Mouse (Mus musculus) v-Abl transformed pro-B cells (cell line): ENCODE measurements at regions not wholly inside any gene's neighbourhood (a gene's known extent, or its start where the extent isn't known, plus 50 kb on each side); places are given as distances from the start of the nearest gene placed in this dataset.

Experiments
- in situ Hi-C, 2 experiments: fragments of 400-800 bp; cut with MboI; formaldehyde crosslinking; loops; one replicate each; pipeline ENCODE4 v1.15.1; 2025; ENCODE audit not compliant: unreplicated experiment in 2 of 2

- in situ Hi-C loops = no loop called here
Observed at GRCm38 (mm10) chr13:69182478-69182877, 183.1 kb upstream of the Adcy2 start.

GRCm38 (mm10) chr13:69190661-69191060 is 191.3 kb upstream of the Adcy2 start:
- in situ Hi-C loops = no loop called here

DNA sequence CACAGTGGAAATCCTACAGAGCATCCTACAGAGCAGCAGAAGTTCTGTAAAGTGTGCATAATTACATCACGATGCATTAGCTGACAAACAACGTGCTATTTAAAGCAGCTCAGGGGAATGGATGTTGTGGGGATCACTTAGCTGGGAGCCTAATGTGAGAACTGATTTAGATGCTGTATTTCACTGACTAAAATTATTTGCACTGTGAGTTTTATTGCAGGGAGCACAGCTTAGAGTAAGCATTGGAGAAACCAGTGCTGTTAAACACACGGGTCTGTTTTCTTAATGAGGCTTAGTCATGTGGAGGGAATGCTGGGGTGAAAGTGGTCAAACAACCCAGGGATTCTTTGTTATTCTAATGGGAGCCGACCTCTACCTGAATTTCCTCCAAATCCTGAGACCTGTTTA is 197.1 kb upstream of the Adcy2 start:
- in situ Hi-C loops = no loop called here

- in situ Hi-C loops = no loop called here
Observed at GRCm38 (mm10) chr13:69207741-69208568, 208.6 kb upstream of the Adcy2 start.

GRCm38 (mm10) chr13:69208569-69208881 is 209.2 kb upstream of the Adcy2 start:
- in situ Hi-C loops = no loop called here

DNA sequence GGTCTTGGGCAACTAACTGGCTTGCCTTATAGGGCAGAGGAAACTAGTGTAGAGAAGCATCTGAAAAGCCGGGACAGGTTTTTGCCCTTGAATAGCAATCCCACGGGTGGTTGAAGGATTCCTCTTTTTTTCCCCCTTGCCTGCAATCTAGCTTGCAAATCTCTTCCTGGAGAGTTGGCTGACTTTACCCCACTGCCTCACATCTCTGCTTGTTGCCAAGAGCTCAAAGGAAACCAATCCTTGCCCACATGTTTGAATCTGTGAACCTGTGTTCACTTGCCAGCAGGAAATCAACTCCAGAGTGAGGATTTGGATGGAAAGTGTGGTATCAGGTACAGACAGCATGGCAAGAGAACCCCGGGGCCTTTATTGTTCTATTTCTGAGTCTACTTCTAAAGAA is 217.2 kb upstream of the Adcy2 start:
- in situ Hi-C loops = no loop called here

- in situ Hi-C loops = no loop called here
Observed at GRCm38 (mm10) chr13:69220425-69220824, 221.1 kb upstream of the Adcy2 start.

DNA sequence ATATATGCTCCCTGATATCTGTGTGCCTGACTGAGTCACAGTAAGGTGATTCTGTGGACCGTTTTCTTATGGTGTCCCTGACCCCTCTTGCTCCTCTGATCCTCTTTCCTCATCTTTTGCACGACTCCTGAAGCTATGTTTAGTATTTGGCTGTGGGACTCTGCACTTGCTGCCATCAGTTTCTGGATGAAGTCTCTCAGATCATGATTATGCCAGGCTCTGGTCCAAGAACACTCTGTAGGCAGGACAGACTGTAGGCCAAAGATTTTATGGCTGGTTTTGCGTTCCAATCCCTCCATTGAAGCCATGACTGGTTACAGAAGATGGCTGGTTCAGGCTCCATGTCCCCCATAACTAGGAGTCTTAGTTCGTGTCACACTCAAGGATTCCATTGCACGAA is 227.2 kb upstream of the Adcy2 start:
- in situ Hi-C loops = no loop called here

DNA sequence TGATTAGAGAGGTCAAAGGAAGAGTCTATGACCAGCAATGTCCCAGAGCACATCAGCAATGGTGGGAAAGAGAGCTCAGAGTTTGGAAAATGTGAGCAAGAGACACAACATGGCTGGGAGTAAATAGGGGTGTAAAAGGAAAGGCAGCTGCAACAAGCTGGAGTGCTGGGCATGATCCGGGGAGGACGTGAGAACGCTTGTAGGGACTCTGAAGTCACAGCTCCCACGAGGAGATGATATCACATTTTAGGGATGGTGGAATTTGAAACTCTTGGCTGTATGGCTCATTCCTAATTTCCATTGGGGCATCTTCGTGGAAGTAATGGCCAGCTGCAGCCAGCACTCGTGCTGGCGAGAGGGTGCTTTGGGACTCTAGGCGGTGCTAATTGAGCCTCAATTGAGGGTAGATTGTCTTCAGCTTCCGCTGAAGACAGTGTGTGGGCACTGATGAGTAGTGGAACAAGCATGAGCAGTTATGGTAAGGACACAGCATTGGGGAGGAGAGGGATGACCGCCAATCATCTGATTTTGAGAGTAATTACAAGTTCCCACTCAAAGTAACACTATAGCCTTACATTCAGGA is 231.1 kb upstream of the Adcy2 start:
- in situ Hi-C loops = no loop called here

- in situ Hi-C loops = no loop called here
Observed at GRCm38 (mm10) chr13:69236386-69236785, 237.0 kb upstream of the Adcy2 start.

- in situ Hi-C loops = no loop called here
Observed at GRCm38 (mm10) chr13:69237918-69238317, 238.6 kb upstream of the Adcy2 start.

DNA sequence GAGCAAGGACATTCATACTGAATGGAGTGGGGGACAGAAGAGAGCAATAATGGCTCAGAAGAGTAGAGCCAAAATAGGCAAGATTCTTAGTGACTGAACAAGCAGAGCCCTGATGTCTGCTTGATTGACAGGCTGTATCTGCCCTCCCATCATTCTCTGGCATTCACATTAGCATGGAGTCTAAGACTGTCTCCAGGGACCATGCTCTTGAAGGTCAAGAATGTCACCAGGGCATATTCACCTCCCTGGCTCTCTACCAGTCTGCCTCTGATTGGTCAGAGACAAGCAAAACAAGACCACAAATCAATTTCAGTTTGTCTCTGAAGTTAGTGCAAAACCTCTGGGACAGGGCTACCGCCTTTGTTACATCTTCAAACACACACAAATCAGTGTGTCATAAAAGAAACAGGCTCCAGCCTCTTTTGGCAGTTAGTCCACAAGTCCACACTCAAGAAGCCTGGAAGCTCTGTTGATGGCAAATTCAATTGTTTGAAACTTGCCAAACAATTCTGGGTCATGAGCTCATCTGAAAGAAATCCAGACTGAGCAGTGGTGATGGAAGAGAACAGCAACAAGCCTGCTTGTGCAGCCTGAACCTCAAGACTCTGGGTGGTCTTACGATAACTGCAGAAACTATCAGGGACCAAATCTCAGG is 240.0 kb upstream of the Adcy2 start:
- in situ Hi-C loops = no loop called here

DNA sequence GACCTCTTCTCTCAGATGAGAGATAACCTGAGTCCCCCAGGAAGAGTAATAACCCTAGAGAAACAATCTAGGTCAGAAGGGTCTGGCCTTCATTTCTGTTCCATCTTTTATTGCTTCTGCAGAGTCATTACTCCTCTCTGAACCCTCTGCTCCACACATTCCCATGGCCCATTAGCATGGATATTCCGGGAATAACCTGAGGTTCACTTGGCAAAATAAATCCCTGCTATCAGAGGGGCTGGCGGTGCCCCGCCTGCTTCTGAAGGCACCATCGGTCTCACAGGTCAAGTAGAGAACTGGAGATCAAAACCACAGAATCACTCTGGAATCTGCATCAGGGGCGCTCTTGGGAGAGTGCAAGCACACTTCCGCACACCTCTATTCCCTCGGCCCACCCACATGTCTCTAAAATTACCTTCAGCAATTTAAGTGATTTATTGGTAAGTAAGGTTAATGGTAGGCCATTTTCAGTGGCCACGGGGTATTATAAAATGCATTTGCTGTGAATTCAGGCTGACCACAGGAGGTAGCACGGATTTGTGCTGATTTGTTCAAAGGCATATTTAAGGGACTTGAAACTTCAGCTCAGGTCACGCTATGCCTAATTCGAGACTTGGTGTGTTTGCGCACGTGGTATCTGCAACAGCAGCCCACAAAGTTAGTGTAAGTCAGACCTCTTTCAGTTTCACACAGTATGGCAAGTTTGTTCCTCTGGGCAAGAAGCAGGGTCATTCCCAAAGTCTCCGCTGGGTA is 243.4 kb upstream of the Adcy2 start:
- in situ Hi-C loops = no loop called here

GRCm38 (mm10) chr13:69250334-69251129 is 251.2 kb upstream of the Adcy2 start:
- in situ Hi-C loops = no loop called here

DNA sequence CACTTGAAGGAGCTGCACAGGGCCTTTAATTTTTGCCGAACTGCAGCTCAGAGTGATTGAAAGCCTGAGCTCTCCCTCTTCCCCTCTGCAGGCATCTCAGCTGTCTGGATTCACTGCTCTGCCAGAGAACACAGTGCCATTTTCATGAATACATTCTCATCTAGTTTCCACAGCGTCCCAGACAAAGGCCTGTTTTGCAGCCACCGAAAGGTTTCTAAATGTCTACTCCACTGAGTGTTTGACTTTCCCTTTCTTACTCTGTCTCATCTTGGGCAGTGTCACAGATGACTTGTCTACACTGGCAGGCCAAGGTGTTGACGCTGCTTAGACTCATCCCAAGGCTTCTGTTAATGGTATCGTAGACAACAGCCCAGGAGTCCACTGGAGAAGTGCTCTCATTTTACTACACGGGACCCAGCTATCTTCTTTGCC is 251.8 kb upstream of the Adcy2 start:
- in situ Hi-C loops = no loop called here

- in situ Hi-C loops = no loop called here
Observed at GRCm38 (mm10) chr13:69252335-69252734, 253.0 kb upstream of the Adcy2 start.

- in situ Hi-C loops = no loop called here
Observed at GRCm38 (mm10) chr13:69260485-69260884, 261.1 kb upstream of the Adcy2 start.

DNA sequence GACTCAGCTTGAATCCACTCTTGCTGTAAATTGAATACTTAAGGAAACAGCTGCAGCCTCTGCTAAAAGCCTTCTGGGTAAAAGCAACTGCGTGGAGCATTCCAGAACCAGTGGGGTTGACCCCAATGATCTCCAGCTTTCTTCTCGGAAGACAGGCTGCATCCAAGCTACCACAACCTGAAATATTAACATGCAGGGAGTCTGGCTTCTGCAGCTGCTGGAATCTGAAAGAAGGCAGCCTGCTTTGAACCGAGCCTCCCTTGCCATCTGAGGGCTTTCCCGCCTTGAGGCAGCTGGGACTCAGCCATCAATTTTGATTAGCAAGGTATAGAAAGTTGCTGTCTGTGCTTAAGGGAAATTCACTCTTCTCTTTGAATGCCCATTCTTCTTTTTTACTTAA is 261.6 kb upstream of the Adcy2 start:
- in situ Hi-C loops = no loop called here

DNA sequence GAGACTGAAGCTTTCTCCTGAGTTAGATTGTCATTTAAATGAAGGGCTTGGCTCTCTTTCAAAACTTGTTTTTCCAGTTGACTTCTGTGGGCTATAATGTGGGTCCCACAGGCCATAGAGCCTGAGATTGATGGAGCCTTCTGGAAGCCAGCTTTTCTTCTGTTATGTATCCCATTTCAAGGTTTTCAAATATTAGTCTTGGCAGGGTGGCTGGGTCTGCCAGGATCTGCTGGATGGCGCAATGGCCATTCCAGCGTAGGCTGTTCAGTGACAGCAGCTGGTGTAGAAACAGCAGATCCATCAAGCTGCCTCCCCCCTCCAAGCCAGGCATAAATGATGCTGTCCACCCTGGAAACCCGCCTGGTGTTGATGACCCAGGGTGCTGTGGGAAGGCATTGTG is 264.4 kb upstream of the Adcy2 start:
- in situ Hi-C loops = no loop called here

DNA sequence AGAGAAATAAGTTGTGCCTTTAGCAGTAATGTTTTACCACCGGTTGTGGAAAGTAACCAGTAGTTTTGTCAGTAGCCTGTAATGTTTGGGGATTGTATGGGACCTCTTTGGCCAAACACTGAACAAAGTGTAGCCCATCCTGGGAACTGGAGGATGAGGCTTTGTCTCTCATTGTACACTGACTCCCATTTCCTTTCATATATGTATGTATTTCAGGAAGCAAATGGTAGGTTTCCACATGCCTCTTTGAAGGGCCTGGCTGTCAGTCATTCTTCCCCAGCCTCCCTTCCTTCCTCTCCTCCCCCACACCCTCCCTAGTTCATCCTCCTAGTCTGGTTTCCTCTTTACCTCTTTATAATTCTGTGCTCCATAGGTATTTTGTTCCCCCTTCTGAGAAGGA is 266.7 kb upstream of the Adcy2 start:
- in situ Hi-C loops = no loop called here
